Mouse (Mus musculus) layer of hippocampus, adult 9-10 months (tissue): ENCODE results near the gene Ubtf.
"Not testable (repeated sequence)": the region's sequence is repeated elsewhere in the genome, so short reads cannot be mapped to it uniquely, and the experiment has no call there.

Experiments
- DNase-seq: peaks from one replicate; pipeline ENCODE4 v3.0.0; 2022; ENCODE audit warnings: low spot score

Ubtf gene

DNA sequence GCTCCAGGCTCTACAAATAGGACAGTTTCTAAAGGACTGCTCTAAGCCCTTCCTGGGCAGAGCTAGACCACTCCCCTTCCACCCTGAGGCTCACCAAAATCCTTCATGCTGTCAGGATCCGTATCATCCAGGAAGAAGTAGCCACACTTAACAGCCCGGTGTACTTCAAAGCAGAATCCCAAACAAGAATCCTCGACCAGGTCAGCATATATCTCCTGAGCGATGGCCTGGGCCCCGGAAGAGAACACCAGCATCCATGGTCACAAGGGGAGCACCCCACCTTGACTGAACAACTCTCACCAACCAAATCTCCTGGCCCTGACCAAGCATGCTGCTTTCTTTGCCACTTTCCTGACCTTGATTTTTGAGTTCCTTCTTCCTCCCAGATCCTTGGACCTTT lies 25.1 kb downstream of the Ubtf start:
- DNase-seq = no peak

DNA sequence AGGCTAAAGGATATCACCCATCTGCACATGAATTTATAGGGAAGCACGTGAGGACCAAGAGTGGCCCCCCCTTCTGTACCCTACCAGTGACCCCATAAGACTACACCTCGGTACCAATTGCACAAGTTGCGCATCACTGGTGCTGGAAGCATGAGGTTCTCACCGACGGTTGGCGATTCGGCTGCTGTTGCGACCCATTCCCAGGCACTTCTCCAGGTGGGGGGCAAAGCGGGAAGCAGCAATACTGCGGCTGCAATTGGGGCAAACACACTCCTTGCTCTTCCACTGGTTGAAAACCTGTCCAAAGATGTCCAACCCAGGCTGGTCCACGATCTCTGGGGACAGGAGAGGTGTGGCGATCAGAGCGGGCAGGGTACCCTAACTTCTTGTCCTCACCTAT lies 25.6 kb downstream of the Ubtf start:
- DNase-seq = no peak

DNA sequence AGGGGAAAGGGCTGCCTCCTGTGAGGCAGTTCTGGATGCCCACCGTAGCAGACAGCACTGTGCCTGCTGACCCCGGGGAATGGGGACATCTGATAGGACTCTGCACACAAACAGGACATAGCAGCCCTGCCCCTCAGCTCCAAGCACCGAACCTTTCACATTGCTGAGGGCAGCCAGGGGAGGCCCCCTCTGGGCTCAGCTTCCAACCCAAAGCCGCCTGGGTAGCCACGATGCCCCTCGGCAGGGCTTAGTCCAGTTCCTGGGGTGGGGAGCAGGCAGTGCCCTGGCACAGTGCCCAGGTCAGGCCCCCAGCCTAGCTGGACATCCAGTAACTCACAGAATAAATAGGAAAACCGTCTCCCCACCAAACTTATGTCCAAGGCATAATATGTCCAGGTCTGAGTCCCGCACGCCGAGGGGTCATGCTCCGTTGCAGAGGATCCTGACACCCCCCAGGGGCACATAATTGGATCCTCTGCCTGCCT lies 28.4 kb downstream of the Ubtf start:
- no peak for DNase-seq

DNA sequence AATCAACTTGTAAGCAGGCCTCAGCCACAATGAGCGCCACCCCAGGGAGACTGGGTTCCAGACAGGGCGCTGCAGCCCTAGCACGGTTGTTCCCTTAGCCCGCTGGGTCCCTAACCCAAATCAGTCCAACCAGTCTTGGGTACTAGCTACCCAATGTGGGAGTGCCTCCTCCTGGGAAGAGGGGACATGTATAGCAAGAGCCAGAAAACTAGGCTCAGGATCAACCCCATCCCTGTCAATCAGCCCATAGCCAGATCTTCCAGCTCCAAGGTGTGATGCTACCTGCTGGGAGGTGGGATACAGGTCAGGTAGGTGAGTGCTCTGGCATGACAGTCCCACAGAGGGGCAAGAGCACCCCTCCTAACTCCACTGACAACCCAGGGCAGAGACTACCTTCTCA lies 29.4 kb downstream of the Ubtf start:
- no peak for DNase-seq

DNA sequence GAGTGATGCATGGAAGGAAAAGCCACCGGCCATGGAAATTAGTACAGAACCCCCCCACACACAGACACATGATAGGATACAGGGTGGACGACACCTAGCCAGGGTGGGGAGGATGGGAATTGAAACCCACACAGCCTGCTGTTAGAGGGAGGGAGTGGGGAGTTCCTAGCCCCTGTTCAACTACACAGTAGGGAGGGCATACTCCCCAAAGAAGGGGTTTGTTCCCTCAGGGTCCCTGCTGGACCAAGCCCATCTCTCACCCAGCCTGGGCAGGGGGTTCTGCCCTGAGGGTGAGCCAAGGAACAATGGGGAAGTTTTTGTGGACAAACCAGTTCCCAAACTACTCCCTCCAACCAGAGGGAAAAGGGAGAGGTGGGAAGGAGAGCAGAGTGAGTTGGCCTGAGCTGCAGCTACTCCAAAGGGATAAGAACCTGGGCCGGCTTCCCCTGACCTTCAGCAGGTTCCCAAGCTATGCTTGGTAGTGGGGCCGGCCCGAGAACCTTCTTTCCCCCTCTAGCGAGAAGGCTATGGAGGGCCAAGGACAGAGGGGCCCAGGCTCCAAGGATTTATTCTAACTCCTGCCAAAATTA lies 29.9 kb downstream of the Ubtf start:
- DNase-seq = no peak

DNA sequence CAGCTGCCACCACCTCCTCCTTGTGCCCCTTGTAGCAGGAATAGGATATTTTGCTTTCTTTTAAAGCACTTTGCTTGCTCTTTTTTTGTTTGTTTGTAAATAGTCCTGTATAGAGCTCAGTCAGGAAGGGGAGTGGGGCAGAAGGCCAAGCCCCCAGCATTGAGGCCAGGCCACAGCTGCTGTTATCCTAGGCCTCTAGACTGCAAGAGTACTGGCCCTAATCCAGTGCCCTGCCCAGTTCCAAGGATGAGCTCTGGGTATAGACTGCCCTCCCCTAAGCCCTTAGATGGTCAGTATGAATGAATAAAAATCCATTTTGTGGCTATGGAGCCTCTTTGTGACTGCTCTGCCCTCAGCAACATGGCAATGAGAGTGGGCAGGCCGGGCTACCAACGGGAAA lies 30.6 kb downstream of the Ubtf start:
- no peak for DNase-seq

DNA sequence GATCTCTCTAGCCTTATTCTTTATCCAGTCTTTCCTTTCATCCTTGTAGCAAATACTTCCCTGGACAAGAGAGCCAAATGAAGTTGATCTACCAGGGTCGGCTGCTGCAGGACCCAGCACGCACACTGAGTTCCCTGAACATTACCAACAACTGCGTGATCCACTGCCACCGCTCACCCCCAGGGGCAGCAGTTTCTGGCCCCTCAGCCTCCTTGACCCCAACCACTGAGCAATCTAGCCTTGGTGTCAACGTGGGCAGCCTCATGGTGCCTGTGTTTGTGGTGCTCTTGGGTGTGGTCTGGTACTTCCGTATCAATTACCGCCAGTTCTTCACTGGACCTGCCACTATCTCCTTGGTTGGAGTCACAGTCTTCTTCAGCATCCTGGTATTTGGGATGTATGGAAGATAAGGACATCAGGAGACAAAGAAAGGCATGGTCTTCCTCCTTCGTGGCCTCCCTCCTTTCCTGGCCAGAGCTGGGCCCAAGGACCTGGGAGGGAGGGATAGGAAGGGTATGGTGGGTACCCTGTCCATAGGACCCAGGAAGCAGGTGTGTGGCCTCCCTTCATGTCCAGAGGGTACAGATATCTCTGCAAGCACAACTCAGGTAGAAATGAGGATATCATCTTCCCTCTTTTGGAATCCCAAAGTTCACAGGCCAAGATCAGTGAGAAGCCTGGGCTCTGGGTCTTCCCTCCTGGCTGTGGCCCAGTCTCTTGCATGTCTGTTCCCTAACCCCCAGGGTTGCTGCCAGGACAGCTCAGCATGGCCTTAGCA lies 31.3 kb downstream of the Ubtf start:
- DNase-seq = no peak

DNA sequence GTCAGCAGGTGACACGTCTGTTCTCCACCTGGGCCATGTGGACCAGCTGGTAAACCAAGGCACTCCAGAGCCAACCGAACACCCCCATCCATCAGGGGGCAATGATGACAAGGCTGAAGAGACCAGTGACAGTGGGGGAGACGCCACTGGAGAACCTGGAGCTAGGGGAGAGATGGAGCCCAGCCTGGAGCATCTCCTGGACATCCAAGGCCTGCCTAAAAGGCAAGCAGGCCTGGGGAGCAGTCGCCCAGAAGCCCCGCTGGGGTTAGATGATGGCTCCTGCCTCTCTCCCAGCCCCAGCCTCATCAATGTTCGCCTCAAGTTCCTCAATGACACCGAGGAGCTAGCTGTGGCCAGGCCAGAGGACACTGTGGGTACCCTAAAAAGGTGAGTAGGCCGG lies 32.1 kb downstream of the Ubtf start:
- no peak for DNase-seq

DNA sequence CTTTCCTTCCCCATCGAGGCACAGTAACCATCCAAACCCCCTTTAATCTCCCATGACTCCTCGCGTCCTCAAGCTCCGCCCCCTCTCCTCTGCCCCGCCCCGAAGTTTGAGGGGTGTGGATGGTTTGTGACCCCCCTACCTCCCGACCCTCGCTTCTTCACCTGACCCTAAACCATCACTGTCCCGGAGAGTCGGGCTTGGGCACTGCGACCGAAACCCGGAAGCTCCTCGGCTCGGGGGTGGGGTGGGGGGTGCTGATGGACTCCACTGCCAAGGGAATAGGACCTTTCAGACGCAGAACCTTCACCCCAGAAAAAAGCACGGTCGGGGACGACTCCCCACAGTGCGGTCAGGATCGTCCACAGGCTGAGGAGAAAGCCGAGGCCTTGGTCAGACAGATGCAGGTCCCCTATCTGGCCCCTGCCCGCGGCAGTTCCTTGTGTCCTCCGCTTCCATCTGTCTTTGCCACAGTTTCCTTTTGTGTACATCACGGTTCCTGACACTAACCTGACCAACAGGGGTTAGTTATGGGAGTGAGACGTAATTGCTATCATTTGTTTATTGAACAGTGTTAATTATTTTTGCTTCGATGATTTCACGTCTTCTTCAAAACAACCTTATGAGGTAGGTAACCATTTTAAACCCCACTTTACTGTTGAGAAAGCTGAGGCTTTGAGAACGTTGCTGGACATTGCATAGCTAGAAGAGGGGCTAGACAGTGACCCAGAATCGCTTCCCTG lies 34.3 kb downstream of the Ubtf start:
- DNase-seq = no peak

DNA sequence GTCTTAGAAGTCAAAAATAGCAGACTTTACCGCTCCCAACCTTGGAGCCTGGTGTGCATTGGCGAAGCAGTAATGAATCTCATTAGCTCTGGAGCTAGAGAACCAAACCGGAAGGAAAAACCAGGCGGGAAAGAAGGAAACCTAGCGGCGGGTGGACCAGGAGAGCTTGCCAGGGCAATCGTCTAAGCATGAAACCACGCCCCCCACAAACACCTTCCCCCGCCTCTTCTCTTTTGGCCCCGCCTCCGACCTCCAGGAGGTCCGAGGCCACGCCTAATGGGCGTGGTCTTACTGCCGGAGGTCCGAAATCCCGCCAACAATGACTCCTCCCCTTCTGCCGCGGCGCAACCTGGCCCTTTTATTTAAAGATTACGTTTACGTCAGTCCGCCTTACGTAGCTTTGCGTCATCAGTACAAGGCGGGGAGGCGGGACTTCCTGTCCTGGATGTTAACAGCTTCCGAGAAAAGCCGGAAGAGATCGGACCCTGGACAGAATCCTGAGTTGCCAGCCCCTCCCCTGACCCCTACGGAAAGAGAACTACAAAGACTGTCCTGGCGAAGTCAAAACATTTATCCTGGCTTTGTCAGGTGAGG lies 34.9 kb downstream of the Ubtf start, which contains the start of gene Tmub2:
Tmub2 (plus strand) TSS at position 431 of the 594 bp plus-strand sequence.
- peak; percentile 97 for DNase-seq

DNA sequence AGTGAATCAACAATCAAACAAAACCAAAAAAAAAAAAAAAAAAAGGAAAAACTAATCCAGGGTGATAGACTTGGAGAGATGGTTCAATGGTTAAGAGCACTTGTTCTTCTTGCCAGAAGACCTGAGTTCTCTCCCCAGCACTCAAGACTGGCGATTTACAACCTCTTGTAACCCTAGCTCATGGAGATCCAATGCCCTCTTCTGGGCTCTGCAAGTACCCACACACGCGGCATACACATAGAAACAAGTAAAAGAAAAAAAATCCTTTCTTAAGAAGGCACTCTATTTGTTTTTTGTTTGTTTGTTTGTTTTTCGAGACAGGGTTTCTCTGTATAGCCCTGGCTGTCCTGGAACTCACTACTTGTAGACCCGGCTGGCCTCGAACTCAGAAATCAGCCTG lies 35.6 kb downstream of the Ubtf start:
- no peak for DNase-seq

DNA sequence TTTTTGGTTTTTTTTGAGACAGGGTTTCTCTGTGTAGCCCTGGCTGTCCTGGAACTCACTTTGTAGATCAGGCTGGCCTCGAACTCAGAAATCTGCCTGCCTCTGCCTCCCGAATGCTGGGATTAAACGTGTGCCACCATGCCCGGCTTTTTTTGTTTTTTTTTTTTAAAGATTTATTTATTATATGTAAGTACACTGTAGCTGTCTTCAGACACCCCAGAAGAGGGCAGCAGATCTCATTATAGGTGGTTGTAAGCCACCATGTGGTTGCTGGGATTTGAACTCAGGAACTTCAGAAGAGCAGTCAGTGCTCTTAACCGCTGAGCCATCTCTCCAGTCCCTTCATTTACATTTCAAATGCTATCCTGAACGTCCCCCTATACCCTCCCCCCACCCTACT lies 39.3 kb downstream of the Ubtf start:
- not testable (repeated sequence) for DNase-seq

DNA sequence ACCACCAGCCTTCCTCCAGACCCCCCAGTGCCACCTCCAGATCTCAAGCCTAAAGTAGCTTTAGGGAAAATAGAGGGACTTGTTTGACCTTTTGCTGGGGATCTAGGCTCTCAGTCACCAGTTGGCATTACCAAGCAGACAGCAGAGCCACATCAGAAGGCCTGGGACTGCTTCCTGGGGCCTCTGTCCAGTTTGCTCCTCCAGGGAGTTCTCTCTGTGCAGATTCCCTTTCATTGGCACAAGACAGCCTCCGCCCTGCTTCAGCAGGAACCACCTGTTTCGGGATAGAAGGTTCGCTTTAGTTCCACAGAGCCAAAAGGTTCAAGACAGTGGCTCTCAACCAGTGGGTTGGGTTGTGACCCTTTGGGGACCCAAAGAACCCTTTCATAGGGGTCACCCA lies 39.9 kb downstream of the Ubtf start:
- DNase-seq = no peak

DNA sequence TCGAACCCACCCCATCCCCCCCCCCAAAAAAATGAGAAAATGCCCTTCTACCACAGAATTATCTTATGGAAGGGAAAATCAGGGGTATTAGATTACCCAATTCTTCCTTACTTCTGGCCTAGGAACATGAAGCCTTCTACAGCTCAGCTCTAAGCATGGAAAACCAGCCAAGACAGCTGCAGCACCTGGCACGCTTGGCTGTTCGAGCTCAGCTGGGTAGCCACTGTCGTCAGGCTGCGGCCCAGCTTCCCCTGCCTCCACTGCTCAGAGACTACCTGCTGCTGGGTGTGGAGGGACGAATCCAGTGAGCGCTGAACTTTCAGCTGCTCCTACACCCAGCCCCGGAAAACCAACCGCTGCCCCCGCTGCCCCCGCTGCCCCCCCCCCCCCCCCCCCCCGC lies 41.8 kb downstream of the Ubtf start:
- no peak for DNase-seq

DNA sequence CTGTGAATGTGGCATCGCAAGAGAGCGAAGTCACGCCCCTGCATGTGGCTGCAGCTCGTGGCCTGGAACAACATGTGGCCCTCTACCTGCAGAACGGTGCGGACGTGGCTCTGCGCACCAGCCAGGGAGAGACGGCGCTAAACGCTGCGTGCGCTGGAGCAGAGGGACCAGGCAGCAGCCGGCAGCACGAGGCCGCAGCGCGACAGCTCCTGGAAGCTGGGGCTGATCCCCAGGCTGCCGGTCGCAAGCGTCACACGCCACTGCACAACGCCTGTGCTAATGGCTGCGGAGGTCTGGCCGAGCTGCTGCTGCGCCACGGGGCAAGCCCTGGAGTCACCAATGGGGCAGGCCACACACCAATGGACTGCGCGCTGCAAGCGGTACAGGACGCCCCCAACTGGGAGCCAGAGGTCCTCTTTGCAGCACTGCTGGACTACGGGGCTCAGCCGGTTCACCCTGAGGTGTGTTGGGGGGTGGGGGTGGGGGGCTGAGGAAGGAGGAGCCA lies 43.1 kb downstream of the Ubtf start:
- DNase-seq = no peak

DNA sequence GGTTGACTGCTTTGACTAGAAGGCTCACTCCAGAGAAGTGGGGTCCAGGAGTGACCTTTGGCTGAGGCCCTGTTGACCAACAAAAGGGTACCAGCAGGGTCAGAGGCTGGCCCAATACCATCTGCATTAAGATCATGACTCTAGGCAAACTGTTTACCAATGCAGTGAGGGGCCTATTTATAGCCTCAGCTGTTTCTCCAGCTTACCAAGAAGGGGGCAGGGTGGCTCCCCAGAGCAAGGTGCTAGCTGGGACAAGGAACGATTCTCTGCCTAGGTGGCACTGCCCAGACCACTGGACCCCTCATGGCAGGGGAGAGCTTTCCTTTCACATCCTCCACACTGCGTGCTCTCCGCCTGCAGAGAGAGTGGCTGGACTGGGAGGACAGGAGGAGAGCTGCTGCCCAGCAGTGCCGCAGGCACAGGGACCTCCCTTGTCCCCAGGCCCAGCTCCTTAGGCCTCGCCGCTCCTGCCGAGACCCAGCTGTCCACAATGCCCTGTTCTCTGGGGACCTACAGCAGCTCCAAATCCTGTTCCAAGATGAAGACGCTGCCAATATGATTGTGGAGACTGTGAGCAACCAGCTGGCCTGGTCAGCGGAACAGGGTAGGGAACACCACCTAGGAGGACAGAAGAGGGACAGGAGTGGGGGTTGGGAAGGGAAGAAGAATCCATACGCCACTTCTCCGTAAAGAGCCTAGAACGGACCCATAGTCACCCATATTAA lies 50.9 kb downstream of the Ubtf start, which contains the start of gene Asb16:
Asb16 (plus strand) TSS at position 224 of the 725 bp plus-strand sequence.
- no peak for DNase-seq

DNA sequence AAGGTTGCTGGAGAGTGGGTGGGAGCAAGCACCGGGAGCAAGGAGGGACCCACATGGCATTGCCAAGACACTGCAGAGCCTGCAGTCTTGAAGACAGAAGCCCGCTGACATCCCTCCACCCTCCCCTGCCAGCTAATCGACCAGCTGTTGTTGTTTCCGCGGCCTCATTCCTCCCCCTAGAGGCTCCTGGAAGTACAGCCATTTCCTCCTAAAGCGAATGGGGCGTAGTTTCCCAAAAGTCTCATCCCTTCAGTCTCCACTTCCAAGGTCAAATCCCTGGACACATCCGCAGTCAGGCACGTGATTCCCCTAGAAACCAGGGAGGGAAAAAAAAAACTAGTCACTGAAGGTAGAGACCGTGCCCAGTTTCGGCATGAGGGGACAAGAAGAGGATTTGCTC lies 52.1 kb downstream of the Ubtf start:
- DNase-seq = no peak

DNA sequence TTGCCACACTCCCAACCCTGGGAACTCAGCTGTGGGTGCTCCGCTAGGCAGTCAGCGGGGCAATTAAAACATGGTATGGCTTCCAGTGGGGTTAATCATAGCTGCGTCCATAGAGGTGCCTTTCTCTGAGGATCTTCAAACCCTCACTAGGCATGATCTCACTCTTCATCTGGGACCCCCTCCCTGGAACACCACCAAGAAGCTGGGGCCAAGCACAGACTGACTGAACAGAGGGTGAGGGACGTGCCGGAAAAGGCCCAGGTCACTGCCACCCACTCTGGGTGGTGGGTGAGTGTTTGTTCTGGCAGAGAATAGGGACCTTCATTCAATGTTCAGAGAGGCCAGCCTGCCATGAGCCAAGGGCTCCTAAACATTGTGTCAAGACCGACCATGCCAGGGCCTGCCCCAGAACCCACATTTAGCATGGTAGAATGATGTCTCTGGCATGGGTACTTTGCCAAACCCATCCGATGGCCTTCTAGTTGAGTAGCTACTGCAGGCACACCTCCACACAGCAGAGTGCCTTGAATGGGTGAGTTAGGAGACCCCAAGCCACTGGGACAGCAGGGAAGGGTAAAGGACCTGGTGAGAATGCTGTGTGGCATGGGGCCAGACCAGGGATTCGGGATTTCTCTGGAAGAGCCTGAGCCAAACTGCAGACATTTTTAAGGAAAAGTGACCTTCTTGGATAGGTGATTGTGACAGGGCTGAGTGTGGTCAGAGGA lies 52.7 kb downstream of the Ubtf start:
- DNase-seq = no peak

DNA sequence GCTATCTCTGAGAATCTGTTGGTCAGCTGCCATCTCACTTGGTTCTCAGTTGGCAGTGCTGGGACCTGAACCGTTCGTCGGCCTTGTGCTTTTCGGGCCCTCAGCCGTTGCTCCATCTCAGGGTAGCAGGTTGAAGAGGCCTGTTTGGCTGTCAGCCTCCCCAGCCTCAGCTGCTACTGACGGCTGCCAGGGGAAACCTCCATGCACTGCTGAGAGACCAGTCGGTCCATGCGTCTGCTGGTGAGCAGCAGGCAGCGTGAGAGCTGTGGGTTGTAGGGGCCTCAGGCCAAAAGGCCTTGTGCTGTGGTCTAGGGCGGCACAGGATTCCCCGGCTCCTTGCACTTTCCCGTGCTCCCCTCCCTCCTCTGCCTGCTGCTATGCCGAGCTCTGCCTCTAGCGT lies 53.7 kb downstream of the Ubtf start:
- no peak for DNase-seq

DNA sequence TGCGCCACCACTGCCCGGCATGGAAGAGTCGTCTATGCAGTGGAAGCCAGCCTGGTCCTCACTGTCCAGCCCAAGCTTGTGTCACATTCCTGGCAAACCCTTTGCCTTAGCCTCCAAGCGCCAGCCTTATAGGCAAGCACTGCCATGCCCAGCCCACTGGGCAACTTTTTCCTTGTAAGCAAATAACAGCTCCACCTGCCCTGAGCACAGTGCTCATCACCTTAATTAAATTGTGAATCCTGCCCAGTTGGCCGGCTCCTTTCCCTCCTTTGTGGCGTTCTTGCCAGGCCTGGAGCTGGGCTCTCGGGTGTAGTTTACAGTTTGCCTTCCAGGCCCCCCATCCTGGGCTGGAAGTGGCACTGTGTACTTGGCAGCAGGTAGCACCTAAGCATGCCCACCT lies 56.3 kb downstream of the Ubtf start:
- DNase-seq = no peak

DNA sequence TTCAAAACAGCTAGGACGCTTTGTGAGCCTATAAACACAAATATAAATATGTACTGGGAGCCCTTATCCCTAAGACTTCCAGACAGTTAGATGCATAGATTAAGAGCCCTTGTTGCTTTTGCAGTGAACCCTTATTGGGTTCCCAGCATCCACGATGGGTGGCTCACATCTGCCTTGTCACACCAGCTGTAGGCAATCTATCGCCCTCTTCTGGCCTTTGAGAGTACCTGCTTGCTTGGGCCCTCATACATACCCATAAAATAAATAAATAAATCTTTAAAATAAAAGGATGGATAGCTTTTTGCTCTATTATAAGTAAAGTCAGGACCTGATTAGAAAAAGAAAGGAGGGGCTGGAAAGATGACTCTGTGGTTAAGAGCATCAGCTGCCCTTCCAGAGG lies 61.0 kb downstream of the Ubtf start:
- no peak for DNase-seq
